Mouse (Mus musculus): ENCODE results near the gene Prr22.

- TF ChIP-seq POLR2A (IDR thresholded peaks at IDR 0.05; ENCODE audit: control insufficient read depth, extremely low read depth, insufficient read depth, low read length, poor library complexity) (no peak), CTCF (IDR thresholded peaks at IDR 0.05; ENCODE audit: borderline replicate concordance, control insufficient read depth, extremely low read depth, insufficient read depth, low read length, poor library complexity) (no peak)
Measured at GRCm38 (mm10) chr17:56780291-56780978, 10.4 kb downstream of the Prr22 start.
